Mouse (Mus musculus) central nervous system, embryonic 14 days (tissue): Measurements from ENCODE around the gene Nat8f5. TPM values are rescaled to one million over a fixed set of nuclear protein-coding genes. Genes with fewer than 3 reads are reported as not detected.

Experiments used
- polyA plus RNA-seq: library from polyadenylated mRNA; depleted of rRNA; stranded (reverse); fragments of >200 nt; gene quantifications from 2 replicates; pipeline ENCODE4 v1.2.3, GENCODE M21; 2012; rRNA removed

Gene Nat8f5
- 0.09 TPM in 1 of 2 replicates, not detected in the other for polyA plus RNA-seq

GRCm38 (mm10) chr6:85820837-85821236 is at the start of gene Nat8f5, which contains the start of gene Nat8f6:
TSS of gene Nat8f5 (minus strand) at chr6:85820972.
TSS of gene Nat8f6 (minus strand) at chr6:85820954.

GRCm38 (mm10) chr6:85869006-85869405 is 48.2 kb upstream of the Nat8f5 start, which contains the start of gene Nat8f2:
TSS of gene Nat8f2 (minus strand) at chr6:85869158.

GRCm38 (mm10) chr6:85831796-85832321 is 11.1 kb upstream of the Nat8f5 start, which contains the start of gene Nat8:
TSS of gene Nat8 (minus strand) at chr6:85832082.

Other genes with a start within 250 kb of the Nat8f5 start
- gene Alms1, start 233.4 kb downstream of the Nat8f5 start, polyA plus RNA-seq, result 6.1 and 6.5 TPM in 2 replicates
- not detected in 2 replicates for gene Nat8f7, start 107.8 kb downstream of the Nat8f5 start, polyA plus RNA-seq
- gene Nat8f3, start 55.2 kb downstream of the Nat8f5 start, polyA plus RNA-seq, result 0.05 TPM in 1 of 2 replicates, not detected in the other
- gene Nat8f6, start within 50 bp of the Nat8f5 start, polyA plus RNA-seq, result not detected in 2 replicates
- gene Nat8, start 11.1 kb upstream of the Nat8f5 start, polyA plus RNA-seq, result not detected in 2 replicates
- 0.05 and 0.07 TPM in 2 replicates for gene Nat8f2, start 48.2 kb upstream of the Nat8f5 start, polyA plus RNA-seq
- 3.7 and 4.4 TPM in 2 replicates for gene Nat8f4, start 83.9 kb upstream of the Nat8f5 start, polyA plus RNA-seq
- gene Tprkb, start 90.9 kb upstream of the Nat8f5 start, polyA plus RNA-seq, result 34.3 and 34.4 TPM in 2 replicates
- gene Nat8f1, start 94.7 kb upstream of the Nat8f5 start, polyA plus RNA-seq, result 15.1 and 15.3 TPM in 2 replicates
- gene Dusp11, start 140.7 kb upstream of the Nat8f5 start, polyA plus RNA-seq, result 145 and 163 TPM in 2 replicates
- not detected in 2 replicates for gene Figla, start 195.2 kb upstream of the Nat8f5 start, polyA plus RNA-seq
- 125 and 148 TPM in 2 replicates for gene Add2, start 207.7 kb upstream of the Nat8f5 start, polyA plus RNA-seq